Mouse (Mus musculus) hematopoietic stem cell, adult 5-6 weeks (primary cell): ENCODE results near the gene Clec9a. TPM values are rescaled to one million over a fixed set of nuclear protein-coding genes. Genes with fewer than 3 reads are reported as not detected.
A peak's percentile ranks its signal among the peaks of the same experiment; 100 is the strongest.

Source experiments
- ATAC-seq, 2 experiments: fragments of 125-278 bp in 1 of 2; replicated peaks in 1 of 2; 2 replicates each; pipeline ENCODE4 v1.8.0; 2016 to 2017; ENCODE audit warnings: inconsistent platforms in 2 of 2, mild to moderate bottlenecking in 2 of 2, moderate number of reproducible peaks in 2 of 2, low read depth in 1 of 2, moderate TSS enrichment in 1 of 2; ENCODE audit not compliant: low FRiP score in 2 of 2, poor library complexity in 2 of 2, severe bottlenecking in 2 of 2, insufficient read depth in 1 of 2, low TSS enrichment in 1 of 2
- total RNA-seq: library from RNA; stranded (forward); fragments of 172-1452, 232-1000 nt; gene quantifications from 2 replicates; pipeline ENCODE4 v1.2.3, GENCODE M21; 2017

The Clec9a gene
- total RNA-seq, 1 experiment from 2014 or later = 0.50 TPM

GRCm38 (mm10) chr6:129407324-129407723 is 1.3 kb upstream of the Clec9a start:
- ATAC-seq = peak; percentile 81 to 90

- ATAC-seq = no peak
These were observed 5.5 kb downstream of the Clec9a start for GRCm38 (mm10) chr6:129414177-129414576.

GRCm38 (mm10) chr6:129422311-129422710 is 13.6 kb downstream of the Clec9a start:
- ATAC-seq = no peak

- no peak for ATAC-seq
These were observed 14.5 kb downstream of the Clec9a start for GRCm38 (mm10) chr6:129423040-129423733.

DNA sequence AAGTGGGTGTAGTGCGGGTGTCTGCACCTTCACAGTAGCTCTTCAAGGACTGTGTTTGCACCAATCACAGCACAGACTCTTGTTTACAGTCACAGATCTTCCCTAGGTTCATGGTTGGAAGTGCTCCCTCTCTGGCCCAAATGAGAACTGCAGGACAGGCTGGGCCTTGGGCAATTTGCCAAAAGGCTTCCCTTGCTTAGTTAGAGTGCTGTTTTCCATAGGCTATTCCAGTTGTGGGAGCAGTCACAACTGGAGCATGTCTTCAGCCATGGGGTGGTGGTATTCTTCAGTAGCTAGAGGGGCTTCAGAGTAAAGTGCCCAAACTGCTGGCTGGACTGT is 15.0 kb downstream of the Clec9a start:
- peak; percentile 72 to 74 for ATAC-seq

DNA sequence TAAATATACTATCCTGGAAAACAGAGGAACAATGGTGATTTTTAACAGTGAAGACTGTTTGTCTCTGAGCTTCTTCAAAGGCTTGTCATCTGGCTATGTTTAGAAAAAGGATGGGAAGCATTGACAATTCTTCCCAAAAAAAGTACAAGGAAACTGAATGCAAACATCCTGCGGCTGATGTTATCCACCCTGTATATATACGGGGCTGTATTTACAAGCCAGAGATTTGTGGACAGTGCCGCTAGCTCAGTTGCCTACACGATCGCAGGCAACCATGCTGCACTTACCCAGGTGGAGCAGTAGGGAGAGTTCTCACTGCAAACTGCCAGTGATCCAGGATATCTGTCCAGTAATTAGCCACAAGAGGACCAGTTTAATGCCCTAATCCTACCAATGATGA is 16.6 kb downstream of the Clec9a start:
- ATAC-seq = no peak

DNA sequence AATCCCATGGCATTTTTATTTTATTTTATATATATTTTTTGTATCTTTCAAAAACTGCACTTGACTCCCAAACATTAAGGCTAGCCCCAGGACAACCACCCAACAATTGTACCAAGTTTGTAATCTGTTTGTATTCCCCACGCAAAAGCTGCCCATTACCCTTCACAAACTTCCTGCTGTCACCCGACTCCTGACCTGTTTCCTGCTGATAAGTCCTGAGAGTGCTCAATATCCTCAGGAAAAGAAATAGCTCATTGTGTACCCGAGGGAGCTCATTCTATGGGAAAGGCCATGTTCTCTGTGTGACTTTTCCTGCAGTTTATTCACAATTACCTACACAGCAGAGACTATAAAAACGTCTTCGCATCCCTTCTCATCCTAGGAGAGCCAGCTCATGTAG is 17.1 kb downstream of the Clec9a start:
- peak; percentile 68 to 72 for ATAC-seq

DNA sequence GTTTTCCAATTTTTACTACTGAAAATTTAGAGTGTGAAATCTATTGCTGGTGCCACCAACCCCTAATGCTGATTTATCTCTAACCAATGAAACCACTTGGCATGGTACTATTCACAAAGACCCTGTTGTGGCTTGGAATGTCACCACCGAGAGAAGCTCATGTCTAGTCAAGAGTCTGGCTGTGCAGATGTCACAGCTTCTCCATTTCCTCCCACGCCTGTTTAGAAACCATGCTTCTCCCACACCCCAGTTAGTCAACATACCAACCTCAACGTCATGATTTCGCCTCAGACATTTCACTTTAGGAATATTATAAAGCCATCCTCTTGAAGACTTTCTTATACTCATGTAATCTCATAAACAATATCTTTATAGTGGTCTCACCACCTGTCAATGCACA is 18.6 kb downstream of the Clec9a start:
- no peak for ATAC-seq

DNA sequence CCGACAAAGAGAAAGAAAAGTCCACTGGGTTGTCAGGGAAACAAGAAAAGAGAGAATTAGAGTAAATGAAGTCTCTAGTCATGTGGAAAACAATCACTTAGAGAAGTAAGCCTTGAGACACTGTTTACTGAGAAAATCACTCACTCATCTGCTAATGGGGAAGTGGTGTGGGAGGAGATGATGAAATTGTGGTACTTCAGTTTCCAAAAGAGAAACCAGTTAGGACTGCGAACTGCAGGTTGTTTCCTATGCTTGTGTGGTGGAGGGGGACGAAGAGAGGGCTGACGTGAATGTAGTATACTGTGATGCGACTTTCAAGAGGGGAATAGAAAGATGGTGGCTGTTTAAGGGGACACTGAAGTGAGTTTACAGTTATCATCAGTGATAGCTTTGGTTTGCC is 25.6 kb downstream of the Clec9a start:
- peak; percentile 99 to 100 for ATAC-seq

- ATAC-seq = no peak
These were observed 27.4 kb downstream of the Clec9a start for GRCm38 (mm10) chr6:129436025-129436424.

DNA sequence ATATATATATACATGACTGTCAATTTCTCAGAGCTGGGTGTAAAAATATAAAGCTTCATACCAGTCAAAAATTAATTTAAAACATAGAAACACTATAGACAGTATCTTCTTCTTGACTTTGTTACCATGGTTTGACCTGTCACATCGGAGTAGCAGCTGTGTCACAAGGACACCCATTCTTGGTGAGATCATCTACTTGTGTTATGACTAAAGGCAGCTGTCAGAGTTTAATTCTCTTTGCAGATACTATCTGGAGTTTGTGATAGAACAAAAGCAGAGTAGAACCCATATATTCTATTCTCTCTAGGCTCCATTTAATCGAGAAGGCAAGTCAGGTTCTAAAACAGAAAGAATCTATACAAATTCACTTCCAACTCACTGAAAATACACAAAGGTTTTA is 29.4 kb downstream of the Clec9a start:
- no peak for ATAC-seq

GRCm38 (mm10) chr6:129449743-129450142 is 41.1 kb downstream of the Clec9a start:
- no peak for ATAC-seq

GRCm38 (mm10) chr6:129451411-129452039 is 42.9 kb downstream of the Clec9a start, which contains the start of gene Clec1a:
TSS of gene Clec1a (minus strand) at chr6:129452000.
- ATAC-seq = peak; percentile 67 to 76

DNA sequence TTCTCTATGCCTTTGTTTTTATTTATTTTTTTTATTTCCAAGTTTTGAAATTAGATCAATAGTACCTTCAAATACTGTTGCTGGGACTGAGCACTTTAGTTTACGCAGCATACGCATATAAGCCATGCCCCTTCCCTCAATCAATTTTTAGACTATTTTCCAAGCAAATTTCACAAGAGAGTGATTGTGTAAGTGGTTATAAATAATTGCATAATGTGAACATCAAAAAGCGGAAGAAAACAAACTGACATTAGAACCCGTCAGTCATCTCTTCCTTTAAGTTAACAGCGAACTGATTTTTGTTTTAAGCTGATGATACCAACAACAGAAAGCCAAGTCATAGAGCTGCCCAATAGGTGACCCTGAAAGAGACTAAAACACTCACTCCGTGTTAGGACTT is 62.7 kb downstream of the Clec9a start:
- ATAC-seq = peak; percentile 9 to 37; a peak in 2 of 4 replicates

DNA sequence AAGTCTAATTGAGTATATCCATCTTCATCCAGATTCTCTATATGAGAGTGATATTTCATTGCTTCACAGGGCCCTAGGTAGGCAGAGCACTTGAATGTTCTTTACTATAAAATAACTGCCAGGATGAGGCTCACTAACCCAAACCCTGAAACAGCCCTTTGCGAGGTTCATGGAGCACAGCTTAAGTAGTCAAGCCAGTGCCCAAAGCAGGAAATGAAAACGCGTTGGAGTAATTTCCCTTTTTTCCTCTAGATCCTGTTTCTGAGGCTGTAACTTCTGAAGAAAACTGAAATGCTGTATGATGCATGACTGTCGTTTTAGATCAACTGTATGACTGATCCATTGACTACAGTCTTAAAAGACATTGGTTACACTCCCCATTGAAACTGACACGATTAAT is 64.0 kb downstream of the Clec9a start:
- ATAC-seq = peak in 1 of 2 experiments; percentile 44; a peak in 1 of 4 replicates

Other genes with a start within 250 kb of the Clec9a start
- 219 and 223 TPM in 2 replicates for gene Clec2d, start 228.2 kb upstream of the Clec9a start, total RNA-seq
- gene Cd69, start 133.4 kb upstream of the Clec9a start, total RNA-seq = 340 and 460 TPM in 2 replicates
- gene 4922502D21Rik, start 77.1 kb upstream of the Clec9a start, total RNA-seq = not detected in 2 replicates
- gene Clec12a, start 66.2 kb upstream of the Clec9a start, total RNA-seq = 85.2 and 94.1 TPM in 2 replicates
- gene Clec12b, start 23.0 kb upstream of the Clec9a start, total RNA-seq = 0.25 TPM in 1 of 2 replicates, not detected in the other
- 1.6 and 6.3 TPM in 2 replicates for gene Clec1b, start 11.6 kb upstream of the Clec9a start, total RNA-seq
- 9.8 and 12.4 TPM in 2 replicates for gene Clec1a, start 43.1 kb downstream of the Clec9a start, total RNA-seq
- 0.55 and 6.5 TPM in 2 replicates for gene Olr1, start 98.3 kb downstream of the Clec9a start, total RNA-seq
- gene Tmem52b, start 103.7 kb downstream of the Clec9a start, total RNA-seq = not detected in 2 replicates
- gene Gabarapl1, start 124.3 kb downstream of the Clec9a start, total RNA-seq = 147 and 152 TPM in 2 replicates
- 0.31 TPM in 1 of 2 replicates, not detected in the other for gene Klre1, start 169.0 kb downstream of the Clec9a start, total RNA-seq
- 2.4 and 9.5 TPM in 2 replicates for gene Klrd1, start 182.9 kb downstream of the Clec9a start, total RNA-seq
- gene Klrk1, start 215.0 kb downstream of the Clec9a start, total RNA-seq = 5.2 and 7.7 TPM in 2 replicates
- not detected in 2 replicates for gene Klrc3, start 234.5 kb downstream of the Clec9a start, total RNA-seq